Mouse (Mus musculus) olfactory bulb, adult 2 months (tissue): ENCODE results near the gene Zcwpw1.
"Not testable (repeated sequence)": the region's sequence is repeated elsewhere in the genome, so short reads cannot be mapped to it uniquely, and the experiment has no call there.

Experiments
- CTCF ChIP-seq: fragments of 200-500 bp; IDR thresholded peaks from 2 replicates; pipeline ENCODE4 v1.5.1; 2012; ENCODE audit warnings: low read depth, mild to moderate bottlenecking, low read length, moderate library complexity; ENCODE audit not compliant: insufficient read depth
- POLR2A ChIP-seq: fragments of 200-500 bp; IDR thresholded peaks from 2 replicates; pipeline ENCODE4 v1.6.1; 2012; ENCODE audit warnings: mild to moderate bottlenecking, low read depth, low read length, moderate library complexity; ENCODE audit not compliant: insufficient read depth

DNA sequence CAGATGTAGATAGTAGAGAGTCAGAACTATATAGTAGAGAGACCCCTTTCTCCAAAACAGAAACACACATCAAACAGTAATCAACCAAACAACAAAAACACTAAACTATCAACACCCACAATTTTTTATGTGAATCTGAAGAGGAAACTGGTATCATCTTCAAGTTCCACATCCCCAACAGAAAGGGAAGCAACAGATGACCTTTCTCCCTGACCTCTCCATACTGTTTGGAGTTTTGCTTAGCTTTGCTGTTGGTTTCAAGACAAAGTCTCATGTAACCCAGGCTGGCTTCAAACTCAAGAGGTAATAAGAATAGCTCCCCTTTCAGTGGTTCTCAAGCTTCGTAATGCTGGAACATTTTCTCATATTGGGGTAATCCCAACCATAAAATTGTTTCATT lies 76.4 kb downstream of the Zcwpw1 start:
- TF ChIP-seq POLR2A, CTCF: not testable (repeated sequence)
